Mouse (Mus musculus): ENCODE data around the gene Jakmip3. TPM values are rescaled to one million over a fixed set of nuclear protein-coding genes. Genes with fewer than 3 reads are reported as not detected.

The Jakmip3 gene
- polyA plus RNA-seq, 1 experiment = not detected

DNA sequence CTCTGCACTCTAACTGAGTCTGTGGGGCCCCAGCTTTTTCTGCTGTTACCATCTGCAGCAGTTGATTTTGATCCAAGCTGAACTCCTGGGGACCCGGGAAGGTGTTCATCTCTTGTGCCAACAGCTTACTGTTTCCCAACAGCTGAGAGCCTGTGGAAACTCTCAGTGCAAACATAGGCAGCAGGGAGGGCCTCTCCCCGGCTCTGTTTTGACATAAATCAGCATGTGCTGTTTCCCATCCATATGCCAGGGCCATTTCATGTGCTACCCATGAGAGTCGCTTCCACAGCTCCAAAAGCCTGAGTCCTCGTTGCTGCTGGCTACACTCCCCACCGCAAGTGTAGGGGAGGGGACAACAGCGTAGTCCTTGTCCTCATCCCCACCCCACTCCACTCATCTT, 137.7 kb downstream of the Jakmip3 start:
- TF ChIP-seq POLR2A (IDR thresholded peaks at IDR 0.05; ENCODE audit: borderline replicate concordance, control insufficient read depth, low read depth, low read length) (no peak), CTCF (IDR thresholded peaks at IDR 0.05; ENCODE audit: control insufficient read depth, insufficient read depth, low read length) (no peak)
- no peaks in the 10 kb centered on the region for H3K4me1 ChIP-seq (ENCODE audit: control insufficient read depth, insufficient read depth, low read length)
- 72% methylated on average over 6 of the region's 6 CpGs for whole genome bisulfite sequencing
- H3K27ac ChIP-seq (ENCODE audit: control insufficient read depth, insufficient read depth, low read depth, low read length, poor library complexity) = no peak overlapping the region
- H3K4me3 ChIP-seq (replicated peaks; ENCODE audit: control insufficient read depth, low read depth, low read length) = no peak overlapping the region

DNA sequence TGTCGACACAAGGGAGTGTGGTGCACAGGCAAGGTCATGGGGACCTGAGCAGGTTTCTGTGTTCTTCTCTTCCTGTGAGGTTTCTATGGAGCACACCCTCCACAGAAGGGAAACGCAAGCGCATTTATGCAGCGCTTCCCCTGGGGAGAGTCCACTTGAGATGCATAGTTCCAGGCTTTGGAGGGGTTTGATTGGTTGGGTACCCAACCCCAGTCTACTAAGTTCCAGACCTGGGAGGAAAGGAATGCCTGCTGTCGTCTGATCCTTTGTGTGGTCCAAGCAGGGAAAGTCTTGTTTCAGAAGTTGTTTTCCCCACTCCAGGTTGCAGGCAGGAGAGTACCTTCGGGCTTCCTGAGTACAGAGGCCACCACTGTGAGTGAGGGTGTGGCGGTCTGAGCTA, 138.6 kb downstream of the Jakmip3 start:
- no peak overlapping the region for H3K4me3 ChIP-seq (replicated peaks; ENCODE audit: control insufficient read depth, low read depth, low read length)
- no peak for TF ChIP-seq CTCF (IDR thresholded peaks at IDR 0.05; ENCODE audit: control insufficient read depth, insufficient read depth, low read length)
- TF ChIP-seq POLR2A (IDR thresholded peaks at IDR 0.05; ENCODE audit: borderline replicate concordance, control insufficient read depth, low read depth, low read length) = no peak
- H3K4me1 ChIP-seq (ENCODE audit: control insufficient read depth, insufficient read depth, low read length) = no peaks in the 10 kb centered on the region
- WGBS = 77% methylated on average over 7 of the region's 7 CpGs
- no peak overlapping the region for H3K27ac ChIP-seq (ENCODE audit: control insufficient read depth, insufficient read depth, low read depth, low read length, poor library complexity)

DNA sequence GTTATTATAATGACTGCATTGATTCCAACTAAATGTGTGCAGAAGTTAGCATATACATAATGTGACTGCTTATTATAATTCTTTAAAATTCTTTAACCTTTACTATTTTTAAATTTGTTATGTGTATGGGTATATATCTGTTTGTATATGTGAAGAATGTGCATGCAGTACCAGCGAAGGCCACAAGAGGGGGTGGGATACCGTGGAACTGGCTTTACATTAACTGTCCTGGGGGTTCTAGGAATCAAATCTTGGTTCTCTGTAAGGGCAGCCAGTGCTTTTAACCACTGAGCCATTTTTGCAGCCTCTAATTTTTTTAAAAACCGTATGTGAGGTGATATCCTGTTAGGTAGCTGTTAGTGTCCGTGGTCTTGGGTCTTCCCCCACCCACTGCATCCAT, 140.2 kb downstream of the Jakmip3 start:
- no peaks in the 10 kb centered on the region for H3K4me1 ChIP-seq (ENCODE audit: control insufficient read depth, insufficient read depth, low read length)
- no peak overlapping the region for H3K27ac ChIP-seq (ENCODE audit: control insufficient read depth, insufficient read depth, low read depth, low read length, poor library complexity)
- WGBS = 62% methylated on average over 4 of the region's 4 CpGs
- no peak for TF ChIP-seq CTCF (IDR thresholded peaks at IDR 0.05; ENCODE audit: control insufficient read depth, insufficient read depth, low read length)
- no peak for TF ChIP-seq POLR2A (IDR thresholded peaks at IDR 0.05; ENCODE audit: borderline replicate concordance, control insufficient read depth, low read depth, low read length)
- H3K4me3 ChIP-seq (replicated peaks; ENCODE audit: control insufficient read depth, low read depth, low read length) = no peak overlapping the region

GRCm38 (mm10) chr7:139081158-139081557, 140.6 kb downstream of the Jakmip3 start:
- TF ChIP-seq CTCF (IDR thresholded peaks at IDR 0.05; ENCODE audit: control insufficient read depth, insufficient read depth, low read length) (no peak), POLR2A (IDR thresholded peaks at IDR 0.05; ENCODE audit: borderline replicate concordance, control insufficient read depth, low read depth, low read length) (no peak)
- no peaks in the 10 kb centered on the region for H3K4me1 ChIP-seq (ENCODE audit: control insufficient read depth, insufficient read depth, low read length)
- 75% methylated on average over 5 of the region's 5 CpGs for WGBS
- no peak overlapping the region for H3K4me3 ChIP-seq (replicated peaks; ENCODE audit: control insufficient read depth, low read depth, low read length)
- no peak overlapping the region for H3K27ac ChIP-seq (ENCODE audit: control insufficient read depth, insufficient read depth, low read depth, low read length, poor library complexity)

DNA sequence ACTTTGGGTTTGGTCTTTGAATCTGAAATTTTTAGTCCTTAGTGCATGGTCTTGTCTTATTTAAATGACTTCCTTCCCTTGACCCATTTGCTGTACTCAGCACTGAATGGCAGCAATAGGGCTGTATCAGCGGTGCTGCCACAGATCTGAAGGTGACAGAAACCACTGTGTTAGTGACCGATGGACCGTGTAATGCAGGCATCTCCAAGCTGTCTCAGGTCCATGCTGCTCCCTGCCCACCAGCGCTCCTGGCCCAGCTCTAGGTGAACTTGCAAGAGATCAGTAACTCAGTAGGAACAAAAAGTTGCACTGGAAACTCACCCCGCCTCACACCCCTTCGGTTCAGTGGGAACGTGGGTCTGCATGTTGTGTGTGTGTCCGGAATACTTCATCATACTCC, 141.8 kb downstream of the Jakmip3 start:
- 82% methylated on average over 8 of the region's 8 CpGs for WGBS
- Histone ChIP-seq H3K4me3 (replicated peaks; ENCODE audit: control insufficient read depth, low read depth, low read length) (no peak overlapping the region), H3K4me1 (ENCODE audit: control insufficient read depth, insufficient read depth, low read length) (no peaks in the 10 kb centered on the region), H3K27ac (ENCODE audit: control insufficient read depth, insufficient read depth, low read depth, low read length, poor library complexity) (no peak overlapping the region)
- TF ChIP-seq CTCF (IDR thresholded peaks at IDR 0.05; ENCODE audit: control insufficient read depth, insufficient read depth, low read length) (no peak), POLR2A (IDR thresholded peaks at IDR 0.05; ENCODE audit: borderline replicate concordance, control insufficient read depth, low read depth, low read length) (no peak)

DNA sequence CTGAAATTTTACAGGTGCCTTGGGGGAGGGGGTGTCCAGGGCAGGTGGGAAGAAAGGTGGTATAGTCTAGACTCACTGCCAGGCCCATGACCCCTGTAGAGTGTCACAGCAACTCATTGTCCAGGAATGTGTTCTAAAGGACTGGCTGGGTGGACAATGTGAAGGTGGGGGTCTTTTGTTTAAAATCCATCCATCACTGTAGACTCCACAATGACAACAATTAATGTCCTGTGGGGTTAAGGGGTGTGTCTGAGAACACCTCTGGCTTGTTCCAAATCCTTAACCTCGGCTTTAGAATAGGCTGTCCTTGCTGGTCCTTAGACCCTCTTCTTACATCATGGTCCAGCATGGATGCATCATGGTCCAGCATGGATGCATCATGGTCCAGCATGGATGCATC, 143.8 kb downstream of the Jakmip3 start:
- Histone ChIP-seq H3K27ac (ENCODE audit: control insufficient read depth, insufficient read depth, low read depth, low read length, poor library complexity) (no peak overlapping the region), H3K4me1 (ENCODE audit: control insufficient read depth, insufficient read depth, low read length) (no peaks in the 10 kb centered on the region), H3K4me3 (replicated peaks; ENCODE audit: control insufficient read depth, low read depth, low read length) (no peak overlapping the region)
- TF ChIP-seq POLR2A (IDR thresholded peaks at IDR 0.05; ENCODE audit: borderline replicate concordance, control insufficient read depth, low read depth, low read length) (no peak), CTCF (IDR thresholded peaks at IDR 0.05; ENCODE audit: control insufficient read depth, insufficient read depth, low read length) (no peak)
- WGBS = 52% methylated on average over 1 of the region's 1 CpGs

DNA sequence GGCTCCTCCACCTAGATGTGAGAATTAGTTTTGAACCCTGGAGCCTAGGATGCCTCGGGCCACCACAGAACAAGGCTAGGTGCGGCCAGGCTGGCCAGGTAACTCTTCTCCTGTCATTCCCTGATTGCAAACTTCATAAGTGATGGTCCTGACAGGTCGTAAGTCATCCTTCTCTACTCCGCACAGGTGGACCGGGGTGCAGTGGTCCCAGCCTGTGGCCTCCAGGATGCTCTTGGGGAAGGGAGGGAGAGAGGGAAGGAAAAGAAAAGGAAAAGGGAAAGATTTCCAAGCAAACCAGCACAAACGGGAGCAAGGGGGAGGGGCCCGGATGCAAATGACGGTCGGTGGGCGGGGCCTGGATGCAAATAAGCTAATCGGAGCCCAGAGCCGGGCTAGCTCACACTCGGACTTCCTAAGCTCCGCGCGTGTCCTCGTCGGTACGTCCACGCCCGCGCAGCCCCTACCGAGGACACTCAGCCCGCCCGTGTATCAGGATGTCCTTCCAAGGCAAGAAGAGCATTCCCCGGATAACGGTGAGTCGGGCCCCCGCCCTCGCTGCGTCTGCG, 145.2 kb downstream of the Jakmip3 start, which contains the start of gene Dpysl4:
TSS of gene Dpysl4 (plus strand) at position 373 of the 566 bp plus-strand sequence.
- H3K4me1 ChIP-seq (ENCODE audit: control insufficient read depth, insufficient read depth, low read length) = no peaks in the 10 kb centered on the region
- no peak within 1 kb of the TSS for H3K27ac ChIP-seq (ENCODE audit: control insufficient read depth, insufficient read depth, low read depth, low read length, poor library complexity)
- TF ChIP-seq POLR2A (IDR thresholded peaks at IDR 0.05; ENCODE audit: borderline replicate concordance, control insufficient read depth, low read depth, low read length) (no peak), CTCF (IDR thresholded peaks at IDR 0.05; ENCODE audit: control insufficient read depth, insufficient read depth, low read length) (no peak)
- no peak within 1 kb of the TSS for H3K4me3 ChIP-seq (replicated peaks; ENCODE audit: control insufficient read depth, low read depth, low read length)
- 13% methylated on average over 32 of the region's 32 CpGs for WGBS

GRCm38 (mm10) chr7:139086195-139087158, 145.9 kb downstream of the Jakmip3 start:
- WGBS = 10% methylated on average over 61 of the region's 61 CpGs
- no peak overlapping the region for H3K4me3 ChIP-seq (replicated peaks; ENCODE audit: control insufficient read depth, low read depth, low read length)

More at GRCm38 (mm10) chr7:139086195-139087158, 145.9 kb downstream of the Jakmip3 start:
- Histone ChIP-seq H3K27ac (ENCODE audit: control insufficient read depth, insufficient read depth, low read depth, low read length, poor library complexity) (no peak overlapping the region), H3K4me1 (ENCODE audit: control insufficient read depth, insufficient read depth, low read length) (no peaks in the 10 kb centered on the region)
- TF ChIP-seq CTCF (IDR thresholded peaks at IDR 0.05; ENCODE audit: control insufficient read depth, insufficient read depth, low read length) = no peak
- TF ChIP-seq POLR2A (IDR thresholded peaks at IDR 0.05; ENCODE audit: borderline replicate concordance, control insufficient read depth, low read depth, low read length) = no peak

All from bone marrow, adult 2 months (tissue).